Mouse (Mus musculus) E14TG2a.4 (cell line): ENCODE measurements around the gene Gm10309.

ENCODE experiments used
- H3K27me3 ChIP-seq: 2 replicates; pipeline ENCODE4 v1.6.1; 2014; ENCODE audit warnings: low read length, control low read depth; ENCODE audit not compliant: insufficient read depth
- H3K36me3 ChIP-seq: 2 replicates; pipeline ENCODE4 v1.6.1; 2014; ENCODE audit warnings: low read length, control low read depth; ENCODE audit not compliant: insufficient read depth
- H3K4me1 ChIP-seq: replicated peaks from 2 replicates; pipeline ENCODE4 v1.6.1; 2014; ENCODE audit warnings: low read depth, low read length, control low read depth
- H3K4me3 ChIP-seq: replicated peaks from 2 replicates; pipeline ENCODE4 v1.5.1; 2014; ENCODE audit warnings: mild to moderate bottlenecking, low read length
- H3K9me3 ChIP-seq: 2 replicates; pipeline ENCODE4 v1.6.1; 2014; ENCODE audit warnings: low read length, control low read depth
- CTCF ChIP-seq: conservative IDR thresholded peaks from 2 replicates; pipeline ENCODE4 v1.5.1; 2014; ENCODE audit warnings: low read length
- NANOG ChIP-seq: IDR thresholded peaks from 2 replicates; pipeline ENCODE4 v1.6.1; 2014; ENCODE audit warnings: borderline replicate concordance, low read length, mixed read lengths
- POU5F1 ChIP-seq: IDR thresholded peaks from 2 replicates; pipeline ENCODE4 v1.6.1; 2014; ENCODE audit warnings: low read length, borderline replicate concordance

Gene Gm10309

GRCm38 (mm10) chr17:86503208-86503897, 1.7 kb downstream of the Gm10309 start:
- Histone ChIP-seq H3K4me3 (no peak overlapping the region), H3K9me3 (peaks cover 5% of the 10 kb centered on the region; the same call in 1 of the 2 replicates), H3K4me1 (no peaks in the 10 kb centered on the region), H3K36me3 (no peaks in the 10 kb centered on the region), H3K27me3 (no peaks in the 10 kb centered on the region)
- TF ChIP-seq NANOG (no peak), POU5F1 (no peak), CTCF (no peak)

GRCm38 (mm10) chr17:86501393-86501792, 3.6 kb downstream of the Gm10309 start:
- Histone ChIP-seq H3K27me3 (no peaks in the 10 kb centered on the region), H3K9me3 (peaks cover 5% of the 10 kb centered on the region; the same call in 1 of the 2 replicates), H3K4me1 (no peaks in the 10 kb centered on the region), H3K36me3 (no peaks in the 10 kb centered on the region), H3K4me3 (no peak overlapping the region)
- TF ChIP-seq POU5F1 (no peak), NANOG (no peak), CTCF (no peak)

GRCm38 (mm10) chr17:86499359-86500045, 5.5 kb downstream of the Gm10309 start:
- TF ChIP-seq CTCF: no peak
- no peak for TF ChIP-seq NANOG
- TF ChIP-seq POU5F1: no peak
- no peaks in the 10 kb centered on the region for H3K27me3 ChIP-seq
- H3K36me3 ChIP-seq: no peaks in the 10 kb centered on the region
- H3K4me3 ChIP-seq: no peak overlapping the region
- no peaks in the 10 kb centered on the region; the same call in 1 of the 2 replicates for H3K9me3 ChIP-seq
- H3K4me1 ChIP-seq: no peaks in the 10 kb centered on the region

GRCm38 (mm10) chr17:86497302-86497701, 7.7 kb downstream of the Gm10309 start:
- Histone ChIP-seq H3K9me3 (no peaks in the 10 kb centered on the region), H3K4me3 (no peak overlapping the region), H3K36me3 (no peaks in the 10 kb centered on the region), H3K4me1 (no peaks in the 10 kb centered on the region), H3K27me3 (no peaks in the 10 kb centered on the region)
- TF ChIP-seq CTCF: no peak

- Histone ChIP-seq H3K4me1 (no peaks in the 10 kb centered on the region), H3K36me3 (no peaks in the 10 kb centered on the region), H3K9me3 (0 out of 2 replicates have a peak, but pooled peaks cover 3% of the 10 kb centered on the region), H3K4me3 (no peak overlapping the region), H3K27me3 (no peaks in the 10 kb centered on the region)
- TF ChIP-seq CTCF: peak; percentile 58
- no peak for TF ChIP-seq POU5F1
- no peak for TF ChIP-seq NANOG
Observed at GRCm38 (mm10) chr17:86496123-86496771, 8.8 kb downstream of the Gm10309 start.

- 0 out of 2 replicates have a peak, but pooled peaks cover 3% of the 10 kb centered on the region for H3K27me3 ChIP-seq
- no peaks in the 10 kb centered on the region for H3K36me3 ChIP-seq
- no peaks in the 10 kb centered on the region for H3K4me1 ChIP-seq
- 0 out of 2 replicates have a peak, but pooled peaks cover 3% of the 10 kb centered on the region for H3K9me3 ChIP-seq
- TF ChIP-seq NANOG: no peak
- no peak for TF ChIP-seq CTCF
- no peak for TF ChIP-seq POU5F1
- H3K4me3 ChIP-seq: no peak overlapping the region
Observed at GRCm38 (mm10) chr17:86494895-86495294, 10.1 kb downstream of the Gm10309 start.

GRCm38 (mm10) chr17:86494494-86494893, 10.5 kb downstream of the Gm10309 start:
- Histone ChIP-seq H3K36me3 (no peaks in the 10 kb centered on the region), H3K9me3 (0 out of 2 replicates have a peak, but pooled peaks cover 3% of the 10 kb centered on the region), H3K4me1 (no peaks in the 10 kb centered on the region), H3K27me3 (0 out of 2 replicates have a peak, but pooled peaks cover 3% of the 10 kb centered on the region), H3K4me3 (no peak overlapping the region)
- TF ChIP-seq CTCF: no peak
- no peak for TF ChIP-seq POU5F1
- TF ChIP-seq NANOG: no peak

GRCm38 (mm10) chr17:86493891-86494420, 11.1 kb downstream of the Gm10309 start:
- Histone ChIP-seq H3K36me3 (no peaks in the 10 kb centered on the region), H3K4me3 (no peak overlapping the region), H3K9me3 (0 out of 2 replicates have a peak, but pooled peaks cover 3% of the 10 kb centered on the region), H3K27me3 (0 out of 2 replicates have a peak, but pooled peaks cover 3% of the 10 kb centered on the region), H3K4me1 (no peaks in the 10 kb centered on the region)
- TF ChIP-seq POU5F1: no peak
- TF ChIP-seq NANOG: no peak
- no peak for TF ChIP-seq CTCF
